Mouse (Mus musculus): Measurements from ENCODE around the gene Kcnj12. TPM values are rescaled to one million over a fixed set of nuclear protein-coding genes. Genes with fewer than 3 reads are reported as not detected.

Gene Kcnj12
- polyA plus RNA-seq, 1 experiment from 2014 or later = 3.8 TPM

GRCm38 (mm10) chr11:61075361-61076326 lies 53.3 kb downstream of the Kcnj12 start:
- H3K36me3 ChIP-seq (ENCODE audit: control insufficient read depth, insufficient read depth, low read length) = no peaks in the 10 kb centered on the region
- no peak for ATAC-seq
- no peaks in the 10 kb centered on the region for H3K4me1 ChIP-seq (ENCODE audit: control insufficient read depth, insufficient read depth, low read length)
- H3K27ac ChIP-seq (ENCODE audit: low read length) = no peak overlapping the region
- H3K4me2 ChIP-seq (ENCODE audit: low read length) = no peak overlapping the region
- no peaks in the 10 kb centered on the region for H3K9me3 ChIP-seq (replicated peaks; ENCODE audit: control insufficient read depth, low read length, poor library complexity, severe bottlenecking)
- no peaks in the 10 kb centered on the region for H3K27me3 ChIP-seq (ENCODE audit: control insufficient read depth, insufficient read depth, low read depth, low read length)
- H3K9ac ChIP-seq (ENCODE audit: low read depth, low read length) = no peak overlapping the region
- H3K4me3 ChIP-seq (ENCODE audit: low read depth, low read length) = no peak overlapping the region
- 81% methylated on average over 15 of the region's 15 CpGs for whole genome bisulfite sequencing

DNA sequence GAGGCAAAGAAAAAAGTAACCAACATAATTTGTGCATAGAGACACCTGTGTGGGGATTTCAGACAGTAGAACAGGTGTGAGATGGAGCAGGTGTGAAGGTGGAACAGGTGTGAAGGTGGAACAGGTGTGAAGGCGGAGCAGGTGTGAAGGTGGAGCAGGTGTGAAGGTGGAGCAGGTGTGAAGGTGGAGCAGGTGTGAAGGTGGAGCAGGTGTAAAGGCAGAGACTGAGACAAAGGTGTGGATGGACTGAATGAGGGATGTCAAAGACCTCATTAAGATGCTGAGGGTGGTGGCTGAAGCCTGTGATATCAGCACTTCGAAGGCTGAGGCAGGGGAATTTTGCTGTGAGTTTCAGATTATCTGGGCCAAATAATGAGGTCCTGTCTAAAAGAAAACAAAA lies 59.3 kb downstream of the Kcnj12 start:
- no peak overlapping the region for H3K27ac ChIP-seq (ENCODE audit: low read length)
- 77% methylated on average over 2 of the region's 2 CpGs for WGBS
- H3K36me3 ChIP-seq (ENCODE audit: control insufficient read depth, insufficient read depth, low read length) = no peaks in the 10 kb centered on the region
- no peak overlapping the region for H3K4me2 ChIP-seq (ENCODE audit: low read length)
- no peaks in the 10 kb centered on the region for H3K27me3 ChIP-seq (ENCODE audit: control insufficient read depth, insufficient read depth, low read depth, low read length)
- H3K4me3 ChIP-seq (ENCODE audit: low read depth, low read length) = no peak overlapping the region
- no peaks in the 10 kb centered on the region for H3K9me3 ChIP-seq (replicated peaks; ENCODE audit: control insufficient read depth, low read length, poor library complexity, severe bottlenecking)
- no peak overlapping the region for H3K9ac ChIP-seq (ENCODE audit: low read depth, low read length)
- no peaks in the 10 kb centered on the region for H3K4me1 ChIP-seq (ENCODE audit: control insufficient read depth, insufficient read depth, low read length)
- ATAC-seq = no peak

DNA sequence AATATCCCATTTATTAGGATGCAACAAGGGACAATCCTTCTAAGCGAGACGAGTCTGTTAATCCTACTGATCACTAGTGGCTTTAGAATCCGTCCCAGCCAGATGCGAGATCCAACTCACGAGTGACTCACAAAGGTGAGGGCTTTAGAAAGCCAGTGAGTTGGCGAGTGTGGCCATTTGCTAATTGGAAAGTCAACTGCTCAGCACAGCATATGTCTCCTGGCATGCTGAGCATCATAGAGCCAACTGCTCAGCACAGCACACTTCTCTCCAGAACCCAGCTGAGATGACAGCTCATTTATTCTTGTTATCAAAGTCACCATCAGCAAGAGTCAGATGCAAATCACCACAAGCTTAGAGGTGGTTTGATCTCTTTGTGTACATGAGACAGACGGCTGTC lies 67.8 kb downstream of the Kcnj12 start:
- Histone ChIP-seq H3K4me3 (ENCODE audit: low read depth, low read length) (no peak overlapping the region), H3K36me3 (ENCODE audit: control insufficient read depth, insufficient read depth, low read length) (no peaks in the 10 kb centered on the region), H3K27me3 (ENCODE audit: control insufficient read depth, insufficient read depth, low read depth, low read length) (no peaks in the 10 kb centered on the region), H3K9ac (ENCODE audit: low read depth, low read length) (no peak overlapping the region), H3K27ac (ENCODE audit: low read length) (no peak overlapping the region), H3K9me3 (replicated peaks; ENCODE audit: control insufficient read depth, low read length, poor library complexity, severe bottlenecking) (no peaks in the 10 kb centered on the region; the same call in 1 of the 2 replicates), H3K4me2 (ENCODE audit: low read length) (no peak overlapping the region), H3K4me1 (ENCODE audit: control insufficient read depth, insufficient read depth, low read length) (peaks cover 3% of the 10 kb centered on the region; the same call in 1 of the 2 replicates)
- WGBS = 52% methylated on average over 7 of the region's 7 CpGs
- ATAC-seq = no peak

DNA sequence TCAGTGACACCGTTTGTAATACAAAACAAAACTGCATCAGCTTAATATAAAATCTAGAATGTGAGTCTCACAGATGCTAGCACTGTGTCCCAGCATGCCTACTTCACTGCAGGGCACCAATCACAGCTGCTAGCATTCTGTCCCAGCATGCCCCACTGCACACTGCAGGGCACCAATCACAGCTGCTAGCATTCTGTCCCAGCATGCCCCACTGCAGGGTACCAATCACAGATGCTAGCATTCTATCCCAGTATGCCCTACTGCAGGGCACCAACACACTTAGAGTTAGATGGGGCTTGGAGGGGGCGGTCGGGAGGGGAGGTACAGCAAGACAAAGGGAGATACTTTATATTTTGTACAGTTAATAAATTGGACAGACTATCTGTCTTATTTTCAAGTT lies 68.8 kb downstream of the Kcnj12 start:
- no peak overlapping the region for H3K27ac ChIP-seq (ENCODE audit: low read length)
- H3K27me3 ChIP-seq (ENCODE audit: control insufficient read depth, insufficient read depth, low read depth, low read length) = no peaks in the 10 kb centered on the region
- ATAC-seq = peak; percentile 78
- no peak overlapping the region for H3K4me2 ChIP-seq (ENCODE audit: low read length)
- H3K9me3 ChIP-seq (replicated peaks; ENCODE audit: control insufficient read depth, low read length, poor library complexity, severe bottlenecking) = no peaks in the 10 kb centered on the region; the same call in 1 of the 2 replicates
- WGBS = 45% methylated on average over 3 of the region's 3 CpGs
- no peak overlapping the region for H3K4me3 ChIP-seq (ENCODE audit: low read depth, low read length)
- no peak overlapping the region for H3K9ac ChIP-seq (ENCODE audit: low read depth, low read length)
- peaks cover 3% of the 10 kb centered on the region; the same call in 1 of the 2 replicates for H3K4me1 ChIP-seq (ENCODE audit: control insufficient read depth, insufficient read depth, low read length)
- no peaks in the 10 kb centered on the region for H3K36me3 ChIP-seq (ENCODE audit: control insufficient read depth, insufficient read depth, low read length)

DNA sequence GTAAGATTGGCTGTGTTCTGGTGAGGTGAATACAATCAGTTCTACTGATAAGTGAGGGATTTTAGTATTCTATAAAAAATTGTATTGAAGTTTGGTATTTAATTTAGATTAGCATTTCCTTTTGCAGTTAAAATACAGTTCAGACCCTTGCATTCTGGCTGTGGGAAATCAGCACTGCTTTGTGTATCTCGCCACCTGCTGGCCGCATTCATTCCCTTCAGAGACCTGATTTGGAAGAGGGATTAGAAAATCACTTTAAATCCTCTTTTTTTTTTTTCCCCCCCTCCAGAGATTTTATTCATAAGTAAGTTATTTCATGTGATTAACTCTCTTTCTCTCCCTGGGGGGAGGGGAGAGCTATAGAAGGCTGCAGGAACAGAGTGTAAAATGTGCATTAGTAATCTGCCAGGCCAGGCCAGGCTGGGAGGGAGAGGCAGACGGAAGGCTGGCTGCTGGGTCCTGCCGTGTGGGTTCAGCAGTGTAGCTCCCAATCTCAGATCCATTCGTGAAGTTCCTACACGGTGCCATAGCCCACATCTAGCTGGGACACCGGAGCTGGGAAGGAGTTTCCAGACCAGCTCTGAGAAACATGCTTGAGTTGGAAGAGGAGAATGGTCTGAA lies 69.4 kb downstream of the Kcnj12 start:
- H3K4me1 ChIP-seq (ENCODE audit: control insufficient read depth, insufficient read depth, low read length) = peaks cover 3% of the 10 kb centered on the region; the same call in 1 of the 2 replicates
- no peak overlapping the region for H3K4me3 ChIP-seq (ENCODE audit: low read depth, low read length)
- H3K27me3 ChIP-seq (ENCODE audit: control insufficient read depth, insufficient read depth, low read depth, low read length) = no peaks in the 10 kb centered on the region
- peak; percentile 62; the same call in 1 of the 2 replicates for ATAC-seq
- H3K9me3 ChIP-seq (replicated peaks; ENCODE audit: control insufficient read depth, low read length, poor library complexity, severe bottlenecking) = no peaks in the 10 kb centered on the region; the same call in 1 of the 2 replicates
- no peak overlapping the region for H3K4me2 ChIP-seq (ENCODE audit: low read length)
- WGBS = 10% methylated on average over 7 of the region's 7 CpGs
- H3K27ac ChIP-seq (ENCODE audit: low read length) = no peak overlapping the region
- H3K9ac ChIP-seq (ENCODE audit: low read depth, low read length) = no peak overlapping the region
- no peaks in the 10 kb centered on the region for H3K36me3 ChIP-seq (ENCODE audit: control insufficient read depth, insufficient read depth, low read length)

GRCm38 (mm10) chr11:61098046-61098445 lies 75.7 kb downstream of the Kcnj12 start:
- Histone ChIP-seq H3K4me2 (ENCODE audit: low read length) (no peak overlapping the region), H3K36me3 (ENCODE audit: control insufficient read depth, insufficient read depth, low read length) (no peaks in the 10 kb centered on the region), H3K9ac (ENCODE audit: low read depth, low read length) (no peak overlapping the region), H3K9me3 (replicated peaks; ENCODE audit: control insufficient read depth, low read length, poor library complexity, severe bottlenecking) (no peaks in the 10 kb centered on the region; the same call in 1 of the 2 replicates), H3K4me3 (ENCODE audit: low read depth, low read length) (no peak overlapping the region), H3K27me3 (ENCODE audit: control insufficient read depth, insufficient read depth, low read depth, low read length) (no peaks in the 10 kb centered on the region), H3K4me1 (ENCODE audit: control insufficient read depth, insufficient read depth, low read length) (no peaks in the 10 kb centered on the region), H3K27ac (ENCODE audit: low read length) (no peak overlapping the region)
- ATAC-seq = no peak
- 65% methylated on average over 1 of the region's 1 CpGs for WGBS

- no peaks in the 10 kb centered on the region for H3K27me3 ChIP-seq (ENCODE audit: control insufficient read depth, insufficient read depth, low read depth, low read length)
- no peak overlapping the region for H3K4me2 ChIP-seq (ENCODE audit: low read length)
- no peak overlapping the region for H3K27ac ChIP-seq (ENCODE audit: low read length)
- H3K36me3 ChIP-seq (ENCODE audit: control insufficient read depth, insufficient read depth, low read length) = no peaks in the 10 kb centered on the region
- H3K4me1 ChIP-seq (ENCODE audit: control insufficient read depth, insufficient read depth, low read length) = 0 out of 2 replicates have a peak, but pooled peaks cover 2% of the 10 kb centered on the region
- H3K9ac ChIP-seq (ENCODE audit: low read depth, low read length) = no peak overlapping the region
- WGBS = 36% methylated on average over 12 of the region's 13 CpGs
- no peaks in the 10 kb centered on the region for H3K9me3 ChIP-seq (replicated peaks; ENCODE audit: control insufficient read depth, low read length, poor library complexity, severe bottlenecking)
- ATAC-seq = 0 out of 2 replicates have a peak, but pooled peaks have one; percentile 28
- H3K4me3 ChIP-seq (ENCODE audit: low read depth, low read length) = no peak overlapping the region
These were observed 80.3 kb downstream of the Kcnj12 start for GRCm38 (mm10) chr11:61102397-61103339.

DNA sequence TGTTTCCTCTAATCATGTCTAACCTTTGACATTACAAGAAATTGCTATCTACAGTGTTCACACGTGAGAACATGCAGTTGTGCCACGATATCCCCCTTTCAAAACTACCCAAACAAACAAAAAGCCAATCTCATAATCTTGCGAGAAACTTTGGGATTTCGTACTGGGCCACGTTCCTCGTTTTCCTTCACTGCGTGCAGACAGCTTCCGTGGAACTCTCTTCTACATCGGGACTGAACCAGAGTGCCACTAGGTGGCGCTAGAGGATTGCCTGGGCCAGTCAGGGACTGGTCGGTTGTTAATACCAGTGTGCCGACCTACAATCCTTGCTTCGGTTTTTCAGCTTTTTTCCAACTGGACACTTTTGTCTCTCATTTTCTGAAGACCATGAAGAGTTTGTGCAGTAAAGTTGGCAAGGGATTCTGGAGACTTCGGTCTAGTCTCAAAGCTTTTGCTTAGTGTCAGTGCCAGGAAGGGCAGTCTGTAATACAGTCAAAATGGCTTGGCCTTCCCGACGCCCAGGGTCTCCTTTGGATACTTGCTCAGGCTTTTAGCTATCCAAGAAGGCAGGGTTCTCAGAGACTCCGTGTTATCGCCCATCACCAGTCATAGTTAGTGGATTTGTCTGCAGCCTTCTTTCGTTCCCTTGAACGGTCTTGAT lies 82.0 kb downstream of the Kcnj12 start:
- WGBS = 11% methylated on average over 20 of the region's 20 CpGs
- H3K9me3 ChIP-seq (replicated peaks; ENCODE audit: control insufficient read depth, low read length, poor library complexity, severe bottlenecking) = no peaks in the 10 kb centered on the region
- peak; percentile 94 for ATAC-seq
- no peaks in the 10 kb centered on the region for H3K36me3 ChIP-seq (ENCODE audit: control insufficient read depth, insufficient read depth, low read length)
- 0 out of 2 replicates have a peak, but pooled peaks cover 2% of the 10 kb centered on the region for H3K4me1 ChIP-seq (ENCODE audit: control insufficient read depth, insufficient read depth, low read length)
- H3K9ac ChIP-seq (ENCODE audit: low read depth, low read length) = no peak overlapping the region
- no peak overlapping the region for H3K27ac ChIP-seq (ENCODE audit: low read length)
- no peaks in the 10 kb centered on the region for H3K27me3 ChIP-seq (ENCODE audit: control insufficient read depth, insufficient read depth, low read depth, low read length)
- peak overlapping the region; percentile 13 for H3K4me2 ChIP-seq (ENCODE audit: low read length)
- H3K4me3 ChIP-seq (ENCODE audit: low read depth, low read length) = no peak overlapping the region
